Mouse (Mus musculus) embryonic fibroblast, embryonic 13.5 days (primary cell): ENCODE measurements around the gene Supt20.

Experiments used
- CTCF ChIP-seq: IDR thresholded peaks from 2 replicates; pipeline ENCODE4 v1.5.1; 2011; ENCODE audit warnings: mild to moderate bottlenecking, control low read depth, low read length, moderate library complexity, borderline replicate concordance; ENCODE audit not compliant: insufficient read depth
- POLR2A ChIP-seq: IDR thresholded peaks from 2 replicates; pipeline ENCODE4 v1.6.1; 2011; ENCODE audit warnings: low read depth, mild to moderate bottlenecking, control low read depth, low read length, moderate library complexity

GRCm38 (mm10) chr3:54657888-54658626 lies 34.5 kb upstream of the Supt20 start:
- TF ChIP-seq CTCF (no peak), POLR2A (no peak)
